Mouse (Mus musculus) midbrain, embryonic 15.5 days (tissue): ENCODE measurements around the gene Alyref. TPM values are rescaled to one million over a fixed set of nuclear protein-coding genes. Genes with fewer than 3 reads are reported as not detected.
"Not testable (repeated sequence)": the region's sequence is repeated elsewhere in the genome, so short reads cannot be mapped to it uniquely, and the experiment has no call there.

ENCODE experiments used
- ATAC-seq: fragments of 200-750 bp; cut with Nextera tagmentation; replicated peaks from 2 replicates; pipeline ENCODE4 v1.8.0; 2017; ENCODE audit warnings: moderate TSS enrichment
- H3K27ac ChIP-seq: fragments of 300-500 bp; sonication (generic); 2 replicates; pipeline ENCODE4 v1.5.1; 2015; ENCODE audit warnings: mild to moderate bottlenecking, inconsistent platforms
- H3K27me3 ChIP-seq: fragments of 300-500 bp; sonication (generic); replicated peaks from 2 replicates; pipeline ENCODE4 v1.6.1; 2015; ENCODE audit warnings: inconsistent platforms
- H3K36me3 ChIP-seq: fragments of 300-500 bp; sonication (generic); replicated peaks from 2 replicates; pipeline ENCODE4 v1.6.1; 2015; ENCODE audit warnings: inconsistent platforms
- H3K4me1 ChIP-seq: fragments of 300-500 bp; sonication (generic); 2 replicates; pipeline ENCODE4 v1.6.1; 2015; ENCODE audit warnings: inconsistent platforms
- H3K4me2 ChIP-seq: fragments of 300-500 bp; sonication (generic); 2 replicates; pipeline ENCODE4 v1.6.1; 2015; ENCODE audit warnings: inconsistent platforms, mild to moderate bottlenecking, moderate library complexity
- H3K4me3 ChIP-seq: fragments of 300-500 bp; sonication (generic); 2 replicates; pipeline ENCODE4 v1.5.1; 2015; ENCODE audit warnings: mild to moderate bottlenecking, inconsistent platforms
- H3K9ac ChIP-seq: fragments of 300-500 bp; sonication (generic); 2 replicates; pipeline ENCODE4 v1.6.1; 2015; ENCODE audit warnings: mild to moderate bottlenecking, inconsistent platforms
- H3K9me3 ChIP-seq: fragments of 300-500 bp; sonication (generic); 2 replicates; pipeline ENCODE4 v1.6.1; 2016; ENCODE audit warnings: inconsistent platforms
- WGBS: fragments of 180-500 bp; shearing (Covaris S2); methylation state at CpG from one replicate; pipeline ENCODE4 v1.1.7; 2015; ENCODE audit warnings: mixed read lengths; 5-methylcytosine and 5-hydroxymethylcytosine counted together
- polyA plus RNA-seq: library from polyadenylated mRNA; unstranded; fragments of >200 nt; fragmentation: Nextera tagmentation; extraction: Ambion mirVana; gene quantifications from 2 replicates; pipeline ENCODE4 v1.2.1, GENCODE M21; 2015

Alyref gene
- polyA plus RNA-seq, 1 experiment from 2014 or later: 233 TPM

- no peaks in the 10 kb centered on the region for H3K9me3 ChIP-seq
- H3K36me3 ChIP-seq: peaks cover 28% of the 10 kb centered on the region; the same call in 1 of the 2 replicates
- no peak for ATAC-seq
- no peak overlapping the region for H3K27ac ChIP-seq
- H3K9ac ChIP-seq: no peak overlapping the region
- peaks cover 14% of the 10 kb centered on the region for H3K27me3 ChIP-seq
- 49% methylated on average over 8 of the region's 8 CpGs for WGBS
- no peak overlapping the region for H3K4me3 ChIP-seq
- no peak overlapping the region for H3K4me2 ChIP-seq
- H3K4me1 ChIP-seq: peaks cover 10% of the 10 kb centered on the region
Measured at GRCm38 (mm10) chr11:120609250-120609649, 11.1 kb upstream of the Alyref start.

DNA sequence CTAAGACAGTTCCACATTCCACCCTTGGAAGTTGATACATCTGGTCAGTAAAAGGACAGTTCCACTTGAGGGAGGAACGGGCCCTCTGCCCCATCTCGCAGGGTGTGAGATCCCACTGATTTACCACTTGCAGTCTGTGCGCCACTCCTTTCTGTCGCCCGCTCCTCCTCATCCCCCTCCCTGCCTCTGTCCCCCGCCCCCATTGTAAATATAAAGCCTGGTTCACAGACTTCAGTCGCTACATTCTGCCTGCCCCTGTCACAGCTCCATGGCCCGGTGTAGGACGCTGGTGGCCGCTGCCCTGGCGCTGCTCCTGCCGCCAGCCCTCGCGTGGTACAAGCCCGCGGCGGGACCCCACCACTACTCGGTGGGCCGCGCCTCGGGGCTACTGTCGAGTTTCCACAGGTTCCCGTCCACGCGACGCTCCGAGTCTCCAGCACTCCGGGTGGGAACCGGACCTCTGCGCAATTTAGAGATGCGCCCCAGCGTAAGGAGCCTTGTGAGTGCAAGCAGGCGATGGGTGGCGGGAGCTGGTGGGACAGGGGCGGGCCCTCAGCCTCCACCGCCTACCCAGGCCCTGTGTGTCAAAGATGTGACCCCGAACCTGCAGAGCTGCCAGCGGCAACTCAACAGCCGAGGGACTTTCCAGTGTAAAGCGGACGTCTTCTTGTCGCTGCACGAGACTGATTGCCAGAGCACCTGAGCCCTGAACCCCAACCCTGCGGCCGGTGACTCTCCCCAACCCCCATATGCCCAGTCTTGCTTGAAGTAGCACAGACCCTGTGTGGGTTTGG lies 10.3 kb upstream of the Alyref start, which contains the start of gene Npb:
Npb (plus strand) TSS at position 237 of the 794 bp plus-strand sequence.
- WGBS: 5% methylated on average over 45 of the region's 45 CpGs
- no peak for ATAC-seq

DNA sequence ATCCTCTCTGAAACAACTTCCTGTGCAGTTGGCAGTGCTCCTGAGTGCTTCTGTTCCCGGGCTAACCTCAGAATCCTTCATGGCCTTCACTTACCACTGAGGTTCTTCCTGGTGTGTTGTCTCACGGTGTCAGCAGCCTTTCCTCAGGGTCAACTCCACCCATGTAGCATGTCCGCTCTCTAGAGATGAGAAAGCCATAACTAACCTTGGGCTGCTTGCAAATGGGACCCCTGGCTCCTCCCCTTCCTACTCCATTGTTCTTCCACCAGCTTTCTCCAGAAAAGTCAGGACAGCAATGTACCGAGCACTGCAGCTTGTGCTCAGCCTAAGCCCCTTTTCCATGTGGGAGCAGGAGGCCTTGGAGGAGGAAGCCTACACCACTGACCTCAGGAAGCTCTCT lies 8.6 kb upstream of the Alyref start:
- H3K4me1 ChIP-seq: peaks cover 10% of the 10 kb centered on the region
- no peaks in the 10 kb centered on the region for H3K9me3 ChIP-seq
- no peak overlapping the region for H3K9ac ChIP-seq
- peaks cover 38% of the 10 kb centered on the region; the same call in 1 of the 2 replicates for H3K36me3 ChIP-seq
- no peak for ATAC-seq
- peaks cover 14% of the 10 kb centered on the region for H3K27me3 ChIP-seq
- 72% methylated on average over 4 of the region's 4 CpGs for WGBS
- no peak overlapping the region for H3K4me2 ChIP-seq
- H3K27ac ChIP-seq: no peak overlapping the region
- no peak overlapping the region for H3K4me3 ChIP-seq

More for the DNA sequence above, 10.3 kb upstream of the Alyref start, which contains the start of gene Npb:
- Histone ChIP-seq H3K27ac (no peak within 1 kb of the TSS), H3K9me3 (no peaks in the 10 kb centered on the region), H3K4me1 (peaks cover 10% of the 10 kb centered on the region), H3K4me2 (peak within 1 kb of the TSS; percentile 36), H3K9ac (no peak within 1 kb of the TSS), H3K36me3 (peaks cover 28% of the 10 kb centered on the region; the same call in 1 of the 2 replicates), H3K27me3 (peaks cover 14% of the 10 kb centered on the region), H3K4me3 (no peak within 1 kb of the TSS)

DNA sequence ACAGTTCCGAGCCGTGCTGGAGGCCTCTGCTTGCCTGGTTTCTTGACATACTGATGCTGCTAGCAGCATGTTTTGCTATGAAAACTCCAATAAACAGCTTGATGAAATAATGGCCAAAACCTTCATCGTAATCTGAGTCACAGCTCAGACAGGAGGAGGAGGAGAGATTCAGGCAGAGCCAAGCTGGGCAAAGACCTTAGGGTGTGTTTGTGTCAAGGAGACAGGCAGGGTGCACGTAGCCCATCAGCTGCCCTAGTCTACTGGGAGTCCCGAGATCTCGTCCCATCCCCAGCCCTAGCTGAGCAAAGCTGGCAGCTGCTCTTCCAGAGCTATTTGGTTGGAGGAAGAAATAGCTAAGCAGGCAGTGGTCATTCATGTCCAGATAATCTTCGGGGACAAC lies 7.5 kb upstream of the Alyref start:
- no peak overlapping the region for H3K9ac ChIP-seq
- no peak overlapping the region for H3K4me3 ChIP-seq
- no peak for ATAC-seq
- H3K4me2 ChIP-seq: no peak overlapping the region
- H3K4me1 ChIP-seq: peaks cover 10% of the 10 kb centered on the region
- H3K36me3 ChIP-seq: peaks cover 37% of the 10 kb centered on the region; the same call in 1 of the 2 replicates
- H3K27me3 ChIP-seq: peaks cover 14% of the 10 kb centered on the region
- no peak overlapping the region for H3K27ac ChIP-seq
- H3K9me3 ChIP-seq: no peaks in the 10 kb centered on the region
- 88% methylated on average over 7 of the region's 7 CpGs for WGBS

- peaks cover 41% of the 10 kb centered on the region; the same call in 1 of the 2 replicates for H3K36me3 ChIP-seq
- no peak for ATAC-seq
- peaks cover 17% of the 10 kb centered on the region for H3K4me1 ChIP-seq
- peaks cover 5% of the 10 kb centered on the region; the same call in 1 of the 2 replicates for H3K27me3 ChIP-seq
- H3K9me3 ChIP-seq: no peaks in the 10 kb centered on the region
- no peak overlapping the region for H3K9ac ChIP-seq
- H3K4me2 ChIP-seq: no peak overlapping the region
- no peak overlapping the region for H3K27ac ChIP-seq
- no peak overlapping the region for H3K4me3 ChIP-seq
- WGBS: 78% methylated on average over 2 of the region's 2 CpGs
Measured at GRCm38 (mm10) chr11:120603545-120603944, 5.4 kb upstream of the Alyref start.

DNA sequence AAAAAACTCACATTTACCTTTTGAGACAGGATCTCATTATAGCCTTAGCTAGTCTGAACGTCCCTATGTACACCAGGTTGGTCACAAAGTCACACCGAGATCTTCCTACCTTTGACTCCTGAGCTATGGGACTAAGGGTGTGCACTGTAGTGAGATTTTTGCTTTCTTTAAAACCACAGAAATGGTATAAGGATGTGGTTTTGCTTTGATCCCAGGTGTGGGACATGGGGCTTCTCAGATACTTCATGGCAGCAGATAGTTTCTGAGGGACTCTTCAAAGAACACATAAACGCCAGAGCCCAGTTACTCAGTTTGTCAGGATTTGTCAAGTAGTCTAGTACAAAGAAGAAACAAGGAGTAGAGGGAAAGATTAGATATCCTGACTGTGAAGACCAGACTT lies 2.6 kb upstream of the Alyref start:
- WGBS: 94% methylated on average over 3 of the region's 3 CpGs
- H3K9me3 ChIP-seq: no peaks in the 10 kb centered on the region
- H3K36me3 ChIP-seq: peaks cover 41% of the 10 kb centered on the region
- no peak overlapping the region for H3K4me3 ChIP-seq
- H3K9ac ChIP-seq: no peak overlapping the region
- no peaks in the 10 kb centered on the region for H3K27me3 ChIP-seq
- no peak for ATAC-seq
- no peak overlapping the region for H3K4me2 ChIP-seq
- H3K27ac ChIP-seq: no peak overlapping the region
- H3K4me1 ChIP-seq: peaks cover 27% of the 10 kb centered on the region

- Histone ChIP-seq H3K36me3 (peaks cover 42% of the 10 kb centered on the region), H3K27ac (peak overlapping the region; percentile 91), H3K9me3 (no peaks in the 10 kb centered on the region), H3K4me3 (peak overlapping the region; percentile 92), H3K27me3 (no peaks in the 10 kb centered on the region), H3K4me1 (peaks cover 27% of the 10 kb centered on the region), H3K4me2 (peak overlapping the region; percentile 86), H3K9ac (peak overlapping the region; percentile 75)
- ATAC-seq: peak; percentile 10; the same call in 1 of the 2 replicates
- WGBS: 50% methylated on average over 17 of the region's 17 CpGs
Measured at GRCm38 (mm10) chr11:120598990-120599549, 905 bp upstream of the Alyref start.

- peak overlapping the region; percentile 92 for H3K4me2 ChIP-seq
- H3K9ac ChIP-seq: peak overlapping the region; percentile 90
- WGBS: 6% methylated on average over 75 of the region's 99 CpGs
- ATAC-seq: peak; percentile 72; the same call in 1 of the 2 replicates
- H3K4me3 ChIP-seq: peak overlapping the region; percentile 92
- peak overlapping the region; percentile 91 for H3K27ac ChIP-seq
- peaks cover 27% of the 10 kb centered on the region for H3K4me1 ChIP-seq
- H3K27me3 ChIP-seq: no peaks in the 10 kb centered on the region
- no peaks in the 10 kb centered on the region for H3K9me3 ChIP-seq
- H3K36me3 ChIP-seq: peaks cover 50% of the 10 kb centered on the region
Measured at GRCm38 (mm10) chr11:120597240-120598235, 627 bp downstream of the Alyref start.

GRCm38 (mm10) chr11:120588531-120588930 lies 9.6 kb downstream of the Alyref start:
- no peak for ATAC-seq

GRCm38 (mm10) chr11:120583937-120584336 lies 14.2 kb downstream of the Alyref start:
- Histone ChIP-seq H3K4me3 (no peak overlapping the region), H3K27me3 (no peaks in the 10 kb centered on the region), H3K4me2 (no peak overlapping the region), H3K4me1 (peaks cover 26% of the 10 kb centered on the region), H3K9me3 (no peaks in the 10 kb centered on the region), H3K27ac (no peak overlapping the region), H3K9ac (no peak overlapping the region), H3K36me3 (peaks cover 40% of the 10 kb centered on the region)
- no peak for ATAC-seq
- 97% methylated on average over 1 of the region's 1 CpGs for WGBS

More at GRCm38 (mm10) chr11:120588531-120588930, 9.6 kb downstream of the Alyref start:
- WGBS: 95% methylated on average over 6 of the region's 6 CpGs
- Histone ChIP-seq H3K9ac (no peak overlapping the region), H3K9me3 (no peaks in the 10 kb centered on the region), H3K36me3 (peaks cover 53% of the 10 kb centered on the region), H3K4me3 (no peak overlapping the region), H3K27ac (no peak overlapping the region), H3K4me1 (no peaks in the 10 kb centered on the region), H3K27me3 (no peaks in the 10 kb centered on the region), H3K4me2 (no peak overlapping the region)

DNA sequence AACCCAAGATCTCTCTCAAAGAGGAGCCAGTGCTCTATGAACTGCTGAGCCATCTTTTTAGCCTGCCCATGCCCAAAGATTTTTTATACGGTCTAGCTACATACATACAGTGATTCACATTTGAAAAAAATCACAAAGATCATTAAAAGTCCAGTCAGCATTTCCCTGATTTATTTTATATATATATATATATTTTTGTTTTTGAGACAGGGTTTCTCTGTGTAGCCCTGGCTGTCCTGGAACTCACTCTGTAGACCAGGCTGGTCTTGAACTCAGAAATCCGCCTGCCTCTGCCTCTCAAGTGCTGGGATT lies 15.2 kb downstream of the Alyref start:
- Histone ChIP-seq H3K4me1 (peaks cover 28% of the 10 kb centered on the region), H3K27ac (peak overlapping the region; percentile 95; the same call in 1 of the 2 replicates), H3K36me3 (peaks cover 44% of the 10 kb centered on the region)
- ATAC-seq, H3K27me3 ChIP-seq, H3K4me2 ChIP-seq, H3K4me3 ChIP-seq, H3K9me3 ChIP-seq, H3K9ac ChIP-seq: not testable (repeated sequence)
- 88% methylated on average over 2 of the region's 2 CpGs for WGBS
